Mouse (Mus musculus) left cerebral cortex, adult 11 months (tissue): Measurements from ENCODE around the gene Gm14295.
"Not testable (repeated sequence)": the region's sequence is repeated elsewhere in the genome, so short reads cannot be mapped to it uniquely, and the experiment has no call there.

Experiments
- DNase-seq: peaks from one replicate; pipeline ENCODE4 v3.0.0; 2022; ENCODE audit warnings: low spot score

Gene Gm14295

DNA sequence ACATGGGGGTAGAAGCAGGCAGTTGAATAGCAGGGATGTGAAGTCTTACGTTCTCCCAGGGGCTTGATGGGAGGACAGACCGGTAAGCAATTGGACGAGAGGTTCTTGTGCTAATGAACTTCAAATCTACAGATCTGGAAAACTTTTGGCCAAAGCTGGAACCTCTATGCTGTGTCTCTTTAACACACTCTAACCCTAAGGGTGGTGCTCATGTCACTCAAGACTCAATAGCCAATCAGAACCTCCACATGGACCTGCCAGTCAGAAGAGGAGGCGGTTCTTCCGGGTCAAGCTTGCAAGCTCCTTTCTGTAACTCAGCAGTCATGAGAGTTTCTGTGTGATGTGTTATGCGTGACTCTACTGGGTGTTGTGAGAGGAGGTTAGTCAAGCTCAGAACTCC lies at the start of gene Gm14295:
Gene Gm14295 (plus strand): TSS at position 301 of the 400 bp plus-strand sequence.
- DNase-seq, result not testable (repeated sequence)

DNA sequence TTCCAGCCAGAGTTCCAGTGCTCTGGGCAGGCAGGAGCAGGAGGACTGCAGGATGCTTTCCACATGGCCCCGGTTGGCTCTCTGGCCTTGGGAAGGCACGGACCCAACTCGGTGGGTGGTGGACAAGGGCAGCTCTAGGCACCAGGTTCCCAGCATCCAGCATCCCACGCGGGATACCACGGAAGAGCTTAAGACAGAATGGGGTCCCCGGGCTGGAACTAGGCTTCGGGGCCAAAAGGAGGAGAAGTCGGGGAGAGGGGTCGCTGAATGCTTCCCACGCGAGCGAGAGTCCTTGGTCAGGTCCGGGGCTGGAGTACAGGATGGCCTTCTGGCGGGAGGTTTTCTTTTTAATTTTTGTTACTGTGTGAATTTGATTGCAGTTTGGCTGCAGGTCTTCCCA lies 373 bp downstream of the Gm14295 start:
- not testable (repeated sequence) for DNase-seq

DNA sequence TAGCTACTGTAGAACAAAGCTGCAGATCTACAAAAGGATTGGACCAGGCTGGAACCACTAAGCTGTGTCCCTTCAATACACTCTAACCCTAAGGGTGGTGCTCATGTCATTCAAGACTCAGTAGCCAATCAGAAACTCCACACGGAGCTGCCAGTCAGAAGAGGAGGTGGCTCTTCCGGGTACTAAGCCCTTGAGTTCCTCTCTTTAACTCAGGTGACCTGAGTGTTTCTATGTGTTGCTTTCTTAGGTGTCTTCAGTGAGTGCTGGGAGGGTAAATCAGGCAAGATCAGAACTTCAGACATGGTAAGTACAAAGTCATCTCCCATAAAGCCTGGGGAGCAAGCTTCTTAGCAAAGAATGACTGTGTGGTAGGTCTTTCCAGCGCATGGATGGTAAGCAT lies 32.4 kb downstream of the Gm14295 start, which contains the start of gene Gm14408:
Gene Gm14408 (plus strand): TSS at position 301 of the 400 bp plus-strand sequence.
- DNase-seq, result not testable (repeated sequence)
